Mouse (Mus musculus) gonadal fat pad, adult 2 months (tissue): ENCODE measurements around the gene Bach1. TPM values are rescaled to one million over a fixed set of nuclear protein-coding genes. Genes with fewer than 3 reads are reported as not detected.
"Not testable (repeated sequence)": the region's sequence is repeated elsewhere in the genome, so short reads cannot be mapped to it uniquely, and the experiment has no call there.

Experiments used
- DNase-seq: peaks from one replicate; pipeline ENCODE4 v3.0.0-alpha.2; 2012; ENCODE audit warnings: low read depth
- polyA plus RNA-seq: library from polyadenylated mRNA; depleted of rRNA; stranded (reverse); fragments of >200 nt; gene quantifications from 2 replicates; pipeline ENCODE4 v1.2.3, GENCODE M21; 2012

Gene Bach1
- polyA plus RNA-seq, 1 experiment: 10.2 TPM

- DNase-seq: no peak
Measured at GRCm38 (mm10) chr16:87680912-87681634, 17.7 kb upstream of the Bach1 start.

GRCm38 (mm10) chr16:87681848-87682247, 16.9 kb upstream of the Bach1 start:
- DNase-seq: no peak

GRCm38 (mm10) chr16:87686458-87686857, 12.3 kb upstream of the Bach1 start:
- no peak for DNase-seq

- no peak for DNase-seq
Measured at GRCm38 (mm10) chr16:87687346-87687745, 11.4 kb upstream of the Bach1 start.

GRCm38 (mm10) chr16:87688328-87688727, 10.4 kb upstream of the Bach1 start:
- DNase-seq: not testable (repeated sequence)

GRCm38 (mm10) chr16:87688823-87689222, 9.9 kb upstream of the Bach1 start:
- DNase-seq: not testable (repeated sequence)

- no peak for DNase-seq
Measured at GRCm38 (mm10) chr16:87689225-87689624, 9.5 kb upstream of the Bach1 start.

- DNase-seq: no peak
Measured at GRCm38 (mm10) chr16:87690506-87690905, 8.2 kb upstream of the Bach1 start.

GRCm38 (mm10) chr16:87691102-87691501, 7.6 kb upstream of the Bach1 start:
- DNase-seq: no peak

GRCm38 (mm10) chr16:87692591-87692990, 6.2 kb upstream of the Bach1 start:
- DNase-seq: no peak

GRCm38 (mm10) chr16:87697707-87698365, 909 bp upstream of the Bach1 start:
- no peak for DNase-seq

- DNase-seq: no peak
Measured at GRCm38 (mm10) chr16:87699306-87699692, 554 bp downstream of the Bach1 start.

GRCm38 (mm10) chr16:87699693-87700394, 1.1 kb downstream of the Bach1 start:
- DNase-seq: no peak

GRCm38 (mm10) chr16:87700395-87700765, 1.6 kb downstream of the Bach1 start:
- no peak for DNase-seq

- DNase-seq: no peak
Measured at GRCm38 (mm10) chr16:87701891-87702290, 3.1 kb downstream of the Bach1 start.

- DNase-seq: no peak
Measured at GRCm38 (mm10) chr16:87702881-87703280, 4.1 kb downstream of the Bach1 start.

GRCm38 (mm10) chr16:87704225-87704624, 5.5 kb downstream of the Bach1 start:
- no peak for DNase-seq

GRCm38 (mm10) chr16:87705892-87706589, 7.3 kb downstream of the Bach1 start:
- DNase-seq: no peak

GRCm38 (mm10) chr16:87707335-87707734, 8.6 kb downstream of the Bach1 start:
- no peak for DNase-seq

GRCm38 (mm10) chr16:87708570-87708969, 9.8 kb downstream of the Bach1 start:
- DNase-seq: no peak

- DNase-seq: no peak
Measured at GRCm38 (mm10) chr16:87709144-87709543, 10.4 kb downstream of the Bach1 start.

GRCm38 (mm10) chr16:87709971-87710370, 11.2 kb downstream of the Bach1 start:
- DNase-seq: no peak
